Mouse (Mus musculus) CH12.LX (cell line): ENCODE measurements around the gene Zfp141. TPM values are rescaled to one million over a fixed set of nuclear protein-coding genes. Genes with fewer than 3 reads are reported as not detected.
A peak's percentile ranks its signal among the peaks of the same experiment; 100 is the strongest.
"Not testable (repeated sequence)": the region's sequence is repeated elsewhere in the genome, so short reads cannot be mapped to it uniquely, and the experiment has no call there.

Source experiments
- DNase-seq: peaks from one replicate; pipeline ENCODE4 v3.0.0-alpha.2; 2013; ENCODE audit errors: extremely low read depth
- H3K27ac ChIP-seq: 2 replicates; pipeline ENCODE4 v1.5.1; 2012; ENCODE audit warnings: low read depth, mild to moderate bottlenecking, control low read depth, moderate library complexity; ENCODE audit not compliant: insufficient read depth
- H3K27me3 ChIP-seq: replicated peaks from 2 replicates; pipeline ENCODE3; 2012; ENCODE audit warnings: inconsistent platforms
- H3K36me3 ChIP-seq, 2 experiments: replicated peaks in 1 of 2; 2 replicates each; pipeline versions ENCODE3 to v1.6.1; 2012; ENCODE audit warnings: inconsistent platforms in 1 of 2, low read length in 1 of 2, mild to moderate bottlenecking in 1 of 2, mixed read lengths in 1 of 2, moderate library complexity in 1 of 2; ENCODE audit not compliant: control insufficient read depth in 1 of 2, insufficient read depth in 1 of 2
- H3K4me1 ChIP-seq, 2 experiments: 2 replicates each; pipeline ENCODE4 v1.6.1; 2012; ENCODE audit warnings: inconsistent platforms in 1 of 2, moderate library complexity in 1 of 2; ENCODE audit not compliant: insufficient read depth in 2 of 2, control insufficient read depth in 1 of 2
- H3K4me2 ChIP-seq: 2 replicates; pipeline ENCODE4 v1.6.1; 2012; ENCODE audit warnings: low read depth, mild to moderate bottlenecking, control low read depth; ENCODE audit not compliant: poor library complexity, insufficient read depth, severe bottlenecking
- H3K4me3 ChIP-seq, 3 experiments: fragments of 150-350 bp in 1 of 3; sonication (generic) in 1 of 3; replicated peaks in 1 of 3; 2 replicates each; pipeline versions ENCODE3 to v1.5.1; 2011 to 2012; ENCODE audit warnings: low read depth in 2 of 3, low read length in 2 of 3, mild to moderate bottlenecking in 2 of 3, moderate library complexity in 2 of 3, control low read depth in 1 of 3, improper control_type of control experiment in 1 of 3, inconsistent platforms in 1 of 3, mixed read lengths in 1 of 3; ENCODE audit not compliant: poor library complexity in 1 of 3
- H3K79me2 ChIP-seq: replicated peaks from 2 replicates; pipeline ENCODE4 v1.6.1; 2012; ENCODE audit warnings: mild to moderate bottlenecking, moderate library complexity; ENCODE audit not compliant: control insufficient read depth, poor library complexity, insufficient read depth, severe bottlenecking; ENCODE audit errors: extremely low read depth
- H3K9ac ChIP-seq: 2 replicates; pipeline ENCODE4 v1.6.1; 2012; ENCODE audit warnings: low read depth, mild to moderate bottlenecking, control low read depth, moderate library complexity; ENCODE audit not compliant: insufficient read depth
- H3K9me3 ChIP-seq: replicated peaks from 2 replicates; pipeline ENCODE3; 2012; ENCODE audit warnings: low read length, inconsistent platforms, mixed read lengths
- BHLHE40 ChIP-seq: IDR thresholded peaks from 2 replicates; pipeline ENCODE4 v1.6.1; 2011; ENCODE audit warnings: mild to moderate bottlenecking, low read depth, low read length, improper control_type of control experiment
- ELF1 ChIP-seq: IDR thresholded peaks from 2 replicates; pipeline ENCODE4 v1.6.1; 2014; ENCODE audit warnings: low read depth, mild to moderate bottlenecking, inconsistent platforms, low read length, improper control_type of control experiment
- GABPA ChIP-seq: IDR thresholded peaks from 2 replicates; pipeline ENCODE4 v1.6.1; 2012; ENCODE audit warnings: low read depth, low read length, improper control_type of control experiment, inconsistent platforms; ENCODE audit not compliant: insufficient replicate concordance
- HCFC1 ChIP-seq: IDR thresholded peaks from 2 replicates; pipeline ENCODE4 v1.6.1; 2012; ENCODE audit warnings: low read depth, mild to moderate bottlenecking, inconsistent platforms, low read length, improper control_type of control experiment
- IRF4 ChIP-seq: IDR thresholded peaks from 2 replicates; pipeline ENCODE4 v1.6.1; 2014; ENCODE audit warnings: low read depth, mild to moderate bottlenecking, inconsistent platforms, low read length, improper control_type of control experiment
- MAX ChIP-seq: IDR thresholded peaks from 2 replicates; pipeline ENCODE4 v1.6.1; 2011; ENCODE audit warnings: low read length, improper control_type of control experiment
- MXI1 ChIP-seq: IDR thresholded peaks from 2 replicates; pipeline ENCODE4 v1.6.1; 2011; ENCODE audit warnings: mild to moderate bottlenecking, low read depth, low read length, improper control_type of control experiment
- MYC ChIP-seq: IDR thresholded peaks from 2 replicates; pipeline ENCODE4 v1.6.1; 2011; ENCODE audit warnings: low read depth, mild to moderate bottlenecking, improper control_type of control experiment, low read length
- NELFE ChIP-seq: IDR thresholded peaks from 2 replicates; pipeline ENCODE4 v1.6.1; 2011; ENCODE audit warnings: low read depth, low read length, improper control_type of control experiment
- NRF1 ChIP-seq: IDR thresholded peaks from 2 replicates; pipeline ENCODE4 v1.6.1; 2014; ENCODE audit warnings: low read depth, mild to moderate bottlenecking, inconsistent platforms, low read length, improper control_type of control experiment, moderate library complexity
- POLR2A ChIP-seq: IDR thresholded peaks from 2 replicates; pipeline ENCODE4 v1.6.1; 2011; ENCODE audit warnings: low read depth, mild to moderate bottlenecking, improper control_type of control experiment, low read length
- POLR2AphosphoS2 ChIP-seq: IDR thresholded peaks from 2 replicates; pipeline ENCODE4 v1.6.1; 2011; ENCODE audit warnings: low read depth, low read length, improper control_type of control experiment
- SIN3A ChIP-seq: IDR thresholded peaks from 2 replicates; pipeline ENCODE4 v1.6.1; 2012; ENCODE audit warnings: low read length, improper control_type of control experiment, inconsistent platforms
- TBP ChIP-seq: conservative IDR thresholded peaks from 2 replicates; pipeline ENCODE4 v1.6.1; 2011; ENCODE audit warnings: low read depth, low read length, improper control_type of control experiment
- TCF12 ChIP-seq: IDR thresholded peaks from 2 replicates; pipeline ENCODE4 v1.6.1; 2014; ENCODE audit warnings: low read depth, mild to moderate bottlenecking, inconsistent platforms, low read length, improper control_type of control experiment
- ZKSCAN1 ChIP-seq: IDR thresholded peaks from 2 replicates; pipeline ENCODE4 v1.6.1; 2012; ENCODE audit warnings: low read depth, inconsistent platforms, low read length, improper control_type of control experiment, borderline replicate concordance
- ZMIZ1 ChIP-seq: IDR thresholded peaks from 2 replicates; pipeline ENCODE4 v1.6.1; 2012; ENCODE audit warnings: low read depth, mild to moderate bottlenecking, inconsistent platforms, low read length, improper control_type of control experiment
- dilution Hi-C: fragments of 300-500 bp; cut with MboI; formaldehyde crosslinking; loops from 2 replicates; pipeline ENCODE4 v1.14.3; 2020; ENCODE audit warnings: low sequenced_read_pairs; ENCODE audit not compliant: extremely low pct_unique_long_range_greater_than_20kb, extremely low pct_ligation_motif_present
- in situ Hi-C: fragments of 300-500 bp; cut with MboI; formaldehyde crosslinking; loops from 3 replicates; pipeline ENCODE4 v1.14.3; 2019; ENCODE audit warnings: low sequenced_read_pairs, low pct_ligation_motif_present, low pct_unique_long_range_greater_than_20kb, mixed read lengths
- polyA plus RNA-seq: library from polyadenylated mRNA; unstranded; fragments of >175 nt; gene quantifications from 2 replicates; pipeline ENCODE4 v1.2.1, GENCODE M21; 2012; ENCODE audit warnings: low read depth; ENCODE audit not compliant: insufficient read length
- total RNA-seq, 2 experiments: library from RNA; depleted of rRNA; stranded (reverse); fragments of 300-350 nt in 1 of 2; fragments of >200 nt in 1 of 2; gene quantifications; 2 replicates each; pipeline ENCODE4 v1.2.3; 2012 to 2014

Zfp141 gene
- 16.7 and 18.0 TPM in 2 replicates for total RNA-seq (2012; rRNA removed)
- 26.8 and 28.2 TPM in 2 replicates for total RNA-seq (2014; rRNA removed)
- 13.5 and 14.1 TPM in 2 replicates for polyA plus RNA-seq

DNA sequence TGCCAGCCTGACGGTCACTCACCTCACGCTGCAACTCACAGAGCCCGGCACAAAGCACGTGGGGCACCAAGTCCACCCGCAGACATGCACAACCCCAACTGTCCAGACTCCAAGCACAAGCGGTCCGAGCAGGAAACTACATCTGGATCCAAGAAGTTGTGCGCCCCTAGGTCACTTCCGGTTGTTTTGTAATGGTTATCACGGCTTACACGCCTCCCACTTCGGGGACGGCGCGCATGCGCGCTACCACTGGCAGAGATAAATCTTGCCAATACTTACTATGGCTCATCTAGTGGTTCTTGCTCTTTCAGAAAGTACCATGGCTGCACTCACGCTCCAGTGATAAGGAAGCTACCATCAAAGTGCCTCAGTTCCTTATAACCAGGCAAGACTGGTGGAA, at the start of gene Zfp141:
TSS of gene Zfp141 (minus strand) at position 153 of the 400 bp plus-strand sequence.
- Histone ChIP-seq H3K4me1 (peaks cover 5 to 17% of the 10 kb centered on the region in 2 experiments), H3K4me2 (peak within 1 kb of the TSS; percentile 91; the same call in 1 of the 2 replicates), H3K9ac (peak within 1 kb of the TSS; percentile 58), H3K27ac (peak within 1 kb of the TSS; percentile 32; the same call in 1 of the 2 replicates), H3K4me3 (peak within 1 kb of the TSS; percentile 65 to 83 (median 78)), H3K79me2 (peaks cover 18% of the 10 kb centered on the region)
- H3K36me3 ChIP-seq, H3K27me3 ChIP-seq, H3K9me3 ChIP-seq, in situ Hi-C loops, dilution Hi-C loops: not testable (repeated sequence)
- peak; percentile 90 for DNase-seq
- TF ChIP-seq POLR2AphosphoS2: peak; percentile 36; the same call in 1 of the 2 replicates
- peak; percentile 53; the same call in 1 of the 2 replicates for TF ChIP-seq SIN3A
- peak; percentile 53; the same call in 1 of the 2 replicates for TF ChIP-seq ZMIZ1
- TF ChIP-seq TBP: peak; percentile 83
- peak; percentile 75 for TF ChIP-seq POLR2A
- peak; percentile 73; the same call in 1 of the 2 replicates for TF ChIP-seq NELFE
- TF ChIP-seq IRF4: peak; percentile 34; the same call in 1 of the 2 replicates
- peak; percentile 71 for TF ChIP-seq HCFC1
- TF ChIP-seq MXI1: peak; percentile 87
- TF ChIP-seq TCF12: peak; percentile 74
- TF ChIP-seq MYC: peak; percentile 67; the same call in 1 of the 2 replicates
- TF ChIP-seq ELF1: peak; percentile 86
- 0 out of 2 replicates have a peak, but pooled peaks have one; percentile 44 for TF ChIP-seq MAX
- TF ChIP-seq NRF1: peak; percentile 89

DNA sequence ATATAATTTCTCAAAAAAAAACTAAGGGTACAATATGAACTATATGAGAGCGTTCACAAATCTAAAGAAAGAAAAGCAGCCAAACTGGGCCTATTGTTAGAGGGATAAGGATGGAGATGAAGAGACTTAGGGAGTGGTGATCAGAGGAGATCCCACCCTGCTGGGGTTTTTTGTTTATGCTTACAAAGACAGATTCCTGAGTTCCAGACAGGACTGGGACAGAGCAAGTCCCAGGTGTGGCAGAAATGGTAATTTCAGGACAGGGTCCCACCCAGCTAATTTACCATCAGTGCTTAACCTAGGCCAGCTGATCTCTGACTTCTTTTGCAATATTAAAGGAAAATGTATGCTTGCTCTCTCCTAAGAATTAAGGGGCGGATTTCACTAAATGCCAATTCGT, 46.2 kb upstream of the Zfp141 start:
- DNase-seq: no peak
- Histone ChIP-seq H3K4me2 (no peak overlapping the region), H3K36me3 (no peaks in the 10 kb centered on the region), H3K27ac (no peak overlapping the region), H3K9ac (no peak overlapping the region), H3K4me3 (no peak overlapping the region), H3K9me3 (peaks cover 2% of the 10 kb centered on the region), H3K4me1 (no peaks in the 10 kb centered on the region), H3K79me2 (no peaks in the 10 kb centered on the region), H3K27me3 (no peaks in the 10 kb centered on the region)
- in situ Hi-C loops: no loop called here
- no peak for TF ChIP-seq IRF4
- TF ChIP-seq BHLHE40: no peak
- no peak for TF ChIP-seq HCFC1
- no peak for TF ChIP-seq ZKSCAN1
- no peak for TF ChIP-seq GABPA
- dilution Hi-C loops: no loop called here
